Mouse (Mus musculus): ENCODE measurements around the gene Foxred2. TPM values are rescaled to one million over a fixed set of nuclear protein-coding genes. Genes with fewer than 3 reads are reported as not detected.
A peak's percentile ranks its signal among the peaks of the same experiment; 100 is the strongest.

Foxred2 gene
- total and polyA plus RNA-seq, 2 experiments from 2014 or later: 10.3 to 31.0 TPM

GRCm38 (mm10) chr15:77925195-77925594 is 31.3 kb downstream of the Foxred2 start:
- Histone ChIP-seq H3K27ac (ENCODE audit: low read depth, low read length) (no peak overlapping the region), H3K9ac (replicated peaks; ENCODE audit: low read length, poor library complexity, severe bottlenecking) (no peak overlapping the region), H3K9me3 (ENCODE audit: low read length) (no peaks in the 10 kb centered on the region), H3K4me3 (ENCODE audit: low read depth, low read length) (no peak overlapping the region), H3K4me1 (ENCODE audit: insufficient read depth, low read length) (peaks cover 11% of the 10 kb centered on the region), H3K36me3 (ENCODE audit: insufficient read depth, low read length) (peaks cover 45% of the 10 kb centered on the region), H3K4me2 (ENCODE audit: low read depth, low read length, poor library complexity, severe bottlenecking) (no peak overlapping the region), H3K27me3 (ENCODE audit: insufficient read depth, low read length) (no peaks in the 10 kb centered on the region)
- 93% methylated on average over 2 of the region's 2 CpGs for WGBS
- no peak for ATAC-seq (ENCODE audit: low FRiP score)
- no peak for TF ChIP-seq CTCF (IDR thresholded peaks at IDR 0.05)
- DNase-seq (ENCODE audit: low spot score): no peak

GRCm38 (mm10) chr15:77923267-77924035 is 33.1 kb downstream of the Foxred2 start:
- DNase-seq (ENCODE audit: low spot score): no peak
- Histone ChIP-seq H3K4me2 (ENCODE audit: low read depth, low read length, poor library complexity, severe bottlenecking) (no peak overlapping the region), H3K36me3 (ENCODE audit: insufficient read depth, low read length) (peaks cover 55% of the 10 kb centered on the region), H3K9me3 (ENCODE audit: low read length) (no peaks in the 10 kb centered on the region), H3K4me1 (ENCODE audit: insufficient read depth, low read length) (peaks cover 4% of the 10 kb centered on the region), H3K9ac (replicated peaks; ENCODE audit: low read length, poor library complexity, severe bottlenecking) (no peak overlapping the region), H3K4me3 (ENCODE audit: low read depth, low read length) (no peak overlapping the region), H3K27ac (ENCODE audit: low read depth, low read length) (no peak overlapping the region), H3K27me3 (ENCODE audit: insufficient read depth, low read length) (no peaks in the 10 kb centered on the region)
- no peak for ATAC-seq (ENCODE audit: low FRiP score)
- WGBS: 75% methylated on average over 9 of the region's 9 CpGs
- peak; percentile 35 for TF ChIP-seq CTCF (IDR thresholded peaks at IDR 0.05)

GRCm38 (mm10) chr15:77922710-77923109 is 33.8 kb downstream of the Foxred2 start:
- ATAC-seq (ENCODE audit: low FRiP score) (no peak), DNase-seq (ENCODE audit: low spot score) (no peak)
- no peak overlapping the region for H3K9ac ChIP-seq (replicated peaks; ENCODE audit: low read length, poor library complexity, severe bottlenecking)
- no peak for TF ChIP-seq CTCF (IDR thresholded peaks at IDR 0.05)
- H3K4me2 ChIP-seq (ENCODE audit: low read depth, low read length, poor library complexity, severe bottlenecking): no peak overlapping the region
- H3K27ac ChIP-seq (ENCODE audit: low read depth, low read length): no peak overlapping the region
- 84% methylated on average over 9 of the region's 9 CpGs for WGBS
- no peaks in the 10 kb centered on the region for H3K27me3 ChIP-seq (ENCODE audit: insufficient read depth, low read length)
- peaks cover 3% of the 10 kb centered on the region for H3K4me1 ChIP-seq (ENCODE audit: insufficient read depth, low read length)
- H3K36me3 ChIP-seq (ENCODE audit: insufficient read depth, low read length): peaks cover 55% of the 10 kb centered on the region
- no peaks in the 10 kb centered on the region for H3K9me3 ChIP-seq (ENCODE audit: low read length)
- H3K4me3 ChIP-seq (ENCODE audit: low read depth, low read length): no peak overlapping the region

GRCm38 (mm10) chr15:77921636-77922035 is 34.9 kb downstream of the Foxred2 start:
- Histone ChIP-seq H3K4me3 (ENCODE audit: low read depth, low read length) (no peak overlapping the region), H3K27me3 (ENCODE audit: insufficient read depth, low read length) (no peaks in the 10 kb centered on the region), H3K27ac (ENCODE audit: low read depth, low read length) (no peak overlapping the region), H3K9ac (replicated peaks; ENCODE audit: low read length, poor library complexity, severe bottlenecking) (no peak overlapping the region), H3K4me1 (ENCODE audit: insufficient read depth, low read length) (no peaks in the 10 kb centered on the region), H3K4me2 (ENCODE audit: low read depth, low read length, poor library complexity, severe bottlenecking) (no peak overlapping the region), H3K9me3 (ENCODE audit: low read length) (no peaks in the 10 kb centered on the region), H3K36me3 (ENCODE audit: insufficient read depth, low read length) (peaks cover 44% of the 10 kb centered on the region)
- DNase-seq (ENCODE audit: low spot score) (no peak), ATAC-seq (ENCODE audit: low FRiP score) (no peak)
- TF ChIP-seq CTCF (IDR thresholded peaks at IDR 0.05): no peak
- WGBS: 85% methylated on average over 6 of the region's 6 CpGs

- DNase-seq (ENCODE audit: low spot score): no peak
- Histone ChIP-seq H3K9me3 (ENCODE audit: low read length) (no peaks in the 10 kb centered on the region), H3K9ac (replicated peaks; ENCODE audit: low read length, poor library complexity, severe bottlenecking) (no peak overlapping the region), H3K27me3 (ENCODE audit: insufficient read depth, low read length) (no peaks in the 10 kb centered on the region), H3K27ac (ENCODE audit: low read depth, low read length) (no peak overlapping the region), H3K36me3 (ENCODE audit: insufficient read depth, low read length) (peaks cover 43% of the 10 kb centered on the region), H3K4me1 (ENCODE audit: insufficient read depth, low read length) (no peaks in the 10 kb centered on the region), H3K4me3 (ENCODE audit: low read depth, low read length) (no peak overlapping the region), H3K4me2 (ENCODE audit: low read depth, low read length, poor library complexity, severe bottlenecking) (no peak overlapping the region)
- ATAC-seq (ENCODE audit: low FRiP score): 0 out of 2 replicates have a peak, but pooled peaks have one; percentile 21
- WGBS: 82% methylated on average over 10 of the region's 10 CpGs
- peak; percentile 41 for TF ChIP-seq CTCF (IDR thresholded peaks at IDR 0.05)
Observed at GRCm38 (mm10) chr15:77920511-77921462, 35.7 kb downstream of the Foxred2 start.
